Mouse (Mus musculus) lung, postnatal 25 days (tissue): ENCODE results near the gene Plekhs1.
"Not testable (repeated sequence)": the region's sequence is repeated elsewhere in the genome, so short reads cannot be mapped to it uniquely, and the experiment has no call there.

Experiments used
- DNase-seq: peaks from one replicate; pipeline ENCODE4 v3.0.0; 2022; ENCODE audit warnings: low spot score

The Plekhs1 gene

DNA sequence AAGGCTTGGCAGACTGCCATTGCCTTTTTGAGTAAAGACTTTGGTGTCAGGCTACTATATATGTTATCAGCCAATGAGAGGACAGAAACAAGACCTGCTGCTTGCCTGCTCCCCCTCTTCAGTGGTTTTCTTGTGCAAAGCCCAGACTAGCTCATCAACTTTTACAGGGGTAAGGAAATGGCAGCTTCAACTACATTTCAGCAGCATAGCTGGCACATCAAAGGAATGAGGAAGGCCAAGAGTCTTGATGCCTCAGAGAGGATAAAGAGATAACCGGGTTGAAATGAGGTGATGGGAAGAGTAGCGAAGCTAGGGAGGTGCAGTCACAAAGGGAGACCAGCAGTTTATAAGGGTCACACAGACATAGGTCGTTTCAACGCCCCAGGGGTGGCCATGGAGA is 3.9 kb upstream of the Plekhs1 start:
- DNase-seq: no peak

GRCm38 (mm10) chr19:56459154-56460050 is 2.0 kb upstream of the Plekhs1 start:
- no peak for DNase-seq

DNA sequence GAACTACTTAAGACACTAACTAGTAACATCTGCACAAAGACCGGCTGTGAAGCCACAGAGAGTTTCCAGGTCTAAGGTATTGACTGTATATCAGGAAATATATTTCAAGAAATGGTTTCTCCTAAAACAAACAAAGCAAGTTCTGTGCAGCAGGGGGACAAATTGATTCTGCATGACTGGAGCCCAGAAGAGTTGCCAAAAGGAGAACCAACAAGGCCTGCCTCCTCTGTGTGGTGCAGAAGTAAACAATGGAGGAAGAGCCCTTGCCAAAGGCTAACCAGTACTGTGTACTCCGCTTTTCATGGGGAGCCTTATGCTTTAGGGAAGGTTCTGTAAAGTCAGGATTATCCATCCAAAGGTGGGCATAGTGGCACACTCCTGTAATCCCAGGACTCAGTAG is 1.2 kb upstream of the Plekhs1 start:
- DNase-seq: no peak

- no peak for DNase-seq
These were observed 1.3 kb downstream of the Plekhs1 start for GRCm38 (mm10) chr19:56462786-56463185.

DNA sequence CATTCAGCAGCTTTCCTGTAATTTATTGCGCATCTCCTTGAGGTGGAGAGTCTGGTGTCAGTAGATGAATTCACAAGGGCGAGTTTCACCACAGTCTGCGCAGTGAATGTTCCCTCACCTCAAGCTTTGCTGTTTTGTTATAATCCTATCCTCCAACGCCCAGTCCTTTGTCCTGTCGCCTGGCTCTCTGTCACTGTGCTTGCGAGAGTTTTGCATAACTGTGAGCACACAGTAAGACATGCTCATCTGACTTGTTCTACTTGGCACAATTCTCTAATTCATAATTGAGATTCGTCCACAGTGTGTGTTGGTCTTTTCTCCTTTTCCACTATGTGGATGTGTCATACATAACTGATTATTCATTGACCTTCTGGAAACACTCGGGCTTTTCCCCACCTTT is 5.0 kb downstream of the Plekhs1 start:
- no peak for DNase-seq

- no peak for DNase-seq
These were observed 9.0 kb downstream of the Plekhs1 start for GRCm38 (mm10) chr19:56470286-56471020.

GRCm38 (mm10) chr19:56471934-56472333 is 10.5 kb downstream of the Plekhs1 start:
- DNase-seq: no peak

DNA sequence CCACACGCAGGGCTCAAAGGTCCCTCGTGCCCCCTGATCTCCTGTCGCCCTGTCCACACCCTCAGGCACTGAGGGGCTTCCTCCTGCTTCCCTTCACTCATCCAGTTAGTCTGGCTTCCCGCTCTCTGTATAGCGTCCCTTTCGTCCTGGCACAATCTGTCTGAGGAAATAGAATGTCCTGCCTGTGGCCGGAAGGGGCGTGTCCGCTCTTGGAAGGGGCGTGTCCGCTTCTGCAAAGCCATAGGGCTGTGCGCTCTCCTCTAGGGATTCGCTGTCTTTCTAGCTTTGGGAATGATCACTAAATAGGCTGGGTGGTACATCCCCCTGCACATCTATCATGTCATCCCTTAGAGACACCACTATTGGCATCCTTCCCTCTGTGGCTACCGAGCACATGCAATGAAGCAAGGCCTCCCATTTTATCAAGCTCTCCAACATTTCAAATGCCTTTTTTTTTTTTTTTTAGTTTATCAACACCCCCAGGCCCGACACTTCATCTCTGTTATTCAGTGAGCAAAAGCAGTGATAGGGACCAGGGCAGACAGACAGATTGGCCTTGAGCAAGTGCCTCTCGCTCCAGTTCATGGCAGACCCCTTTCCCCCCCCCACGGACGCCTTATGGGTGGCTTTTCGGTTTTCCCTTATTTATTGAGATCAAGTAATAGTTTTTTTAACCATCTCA is 13.6 kb downstream of the Plekhs1 start:
- peak; percentile 8 for DNase-seq

- no peak for DNase-seq
These were observed 15.1 kb downstream of the Plekhs1 start for GRCm38 (mm10) chr19:56476546-56476945.

DNA sequence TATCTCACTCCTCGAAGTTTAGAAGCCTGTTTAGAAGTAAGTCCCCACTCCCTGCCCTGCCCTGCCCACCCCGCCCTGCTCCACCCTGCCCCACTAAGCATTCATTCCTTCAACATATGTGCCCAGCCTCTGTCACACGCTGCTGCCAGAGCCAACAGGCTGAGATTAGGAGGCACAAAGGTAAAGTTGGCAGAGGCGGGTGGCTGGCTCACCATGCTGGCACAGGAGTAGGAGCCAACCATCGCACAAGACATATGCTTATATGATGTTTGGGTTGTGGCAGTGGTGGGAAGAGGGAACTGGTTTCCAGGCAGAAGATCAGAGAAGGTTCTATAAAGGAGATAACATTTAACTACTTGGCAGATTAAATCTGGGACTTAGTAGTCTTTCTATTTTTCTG is 15.8 kb downstream of the Plekhs1 start:
- DNase-seq: no peak

- no peak for DNase-seq
These were observed 16.4 kb downstream of the Plekhs1 start for GRCm38 (mm10) chr19:56477832-56478231.

DNA sequence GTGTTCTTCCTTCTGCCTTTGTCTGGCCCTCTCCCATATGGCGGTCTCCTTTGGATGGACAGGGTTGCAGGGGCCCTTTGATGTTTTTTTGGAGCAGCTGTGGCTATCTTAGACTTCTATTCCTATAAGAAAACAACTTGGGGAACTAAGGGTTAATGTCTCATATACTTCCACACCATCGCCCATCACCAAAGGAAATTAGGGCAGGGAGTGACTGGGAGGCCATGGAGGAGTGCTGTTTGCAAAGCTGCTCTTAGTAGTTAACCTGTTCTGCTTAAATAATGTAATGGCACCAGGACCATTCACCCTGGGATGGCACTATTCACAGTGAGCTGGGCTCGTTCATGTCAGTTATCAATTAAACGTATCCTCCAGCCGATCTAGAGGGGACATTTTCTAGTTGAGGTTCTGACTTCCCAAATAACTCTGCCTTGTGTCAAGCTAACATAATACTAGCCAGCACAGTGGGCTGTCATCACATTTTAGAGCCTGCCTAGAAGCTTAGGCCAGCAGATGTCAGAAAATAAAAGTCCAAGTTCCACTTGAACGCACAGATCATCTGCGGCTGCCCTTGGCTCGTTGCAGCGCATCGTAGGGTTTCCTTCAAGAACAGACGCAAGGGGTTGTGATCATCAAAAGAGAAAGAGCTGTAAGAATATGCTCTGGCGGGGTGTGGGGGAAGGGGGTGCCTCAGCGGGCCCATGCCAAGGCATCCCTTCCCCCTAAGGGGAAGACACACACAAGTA is 23.4 kb downstream of the Plekhs1 start:
- no peak for DNase-seq

DNA sequence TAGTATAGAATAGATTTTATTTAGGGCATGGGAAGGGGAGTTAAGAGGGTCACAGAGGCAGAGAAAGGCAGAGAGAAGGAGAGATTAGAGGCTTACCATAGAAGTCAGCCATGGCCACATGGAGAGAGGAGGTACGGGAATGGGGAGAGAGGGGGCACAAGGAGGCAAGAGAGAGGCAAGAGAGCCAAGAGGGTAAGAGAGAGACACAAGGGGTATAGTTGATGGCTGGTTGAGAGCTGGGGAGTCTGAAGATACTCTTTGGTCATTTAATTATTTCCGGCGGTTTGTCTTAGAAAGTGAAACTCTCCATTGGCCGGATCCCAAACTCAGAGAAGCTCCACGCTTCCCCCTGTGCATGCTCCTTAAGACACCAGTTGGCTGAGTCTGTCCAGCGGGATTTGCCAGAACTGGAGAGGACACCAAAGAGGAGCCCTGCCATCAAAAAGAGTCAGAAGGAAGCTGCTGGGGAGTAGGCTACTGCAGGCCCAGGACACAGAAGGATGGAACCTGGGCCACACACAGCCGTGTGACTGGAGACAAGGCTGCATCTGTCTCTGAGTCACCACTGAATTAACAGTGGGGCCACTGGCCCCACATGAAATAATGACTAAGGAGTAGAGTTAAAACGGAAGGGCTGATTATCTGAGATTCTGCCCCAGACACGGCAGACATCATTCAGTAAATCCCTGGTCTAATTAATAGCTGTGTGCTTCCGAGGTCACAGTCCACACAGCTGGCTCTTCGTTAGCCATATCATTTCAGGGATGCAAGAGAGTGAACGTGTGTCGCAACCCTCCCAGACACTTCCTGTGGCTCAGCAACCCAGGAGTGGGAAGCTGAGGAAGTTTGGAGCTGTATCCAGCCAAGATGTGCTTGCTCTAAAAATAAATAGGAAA is 24.2 kb downstream of the Plekhs1 start:
- DNase-seq: peak; percentile 47

DNA sequence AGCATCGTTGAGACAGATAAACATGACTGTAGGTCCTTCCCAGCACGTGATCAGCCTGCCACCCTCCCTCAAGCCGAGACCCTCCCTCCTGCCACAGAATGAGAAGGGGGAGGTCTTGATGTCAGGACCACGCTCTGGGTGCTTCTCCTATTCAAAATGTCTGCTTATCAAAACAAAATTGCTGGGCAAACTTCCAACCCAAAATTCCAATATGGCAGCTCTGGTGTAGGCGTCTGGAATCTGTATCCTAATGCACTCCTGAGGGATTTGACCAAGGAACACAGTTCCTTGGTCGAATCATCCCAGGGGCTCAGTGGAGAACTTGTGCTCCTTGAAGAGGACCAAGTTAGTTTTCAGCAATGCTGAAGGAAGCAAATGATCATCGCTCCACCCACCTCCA is 25.5 kb downstream of the Plekhs1 start:
- DNase-seq: no peak

DNA sequence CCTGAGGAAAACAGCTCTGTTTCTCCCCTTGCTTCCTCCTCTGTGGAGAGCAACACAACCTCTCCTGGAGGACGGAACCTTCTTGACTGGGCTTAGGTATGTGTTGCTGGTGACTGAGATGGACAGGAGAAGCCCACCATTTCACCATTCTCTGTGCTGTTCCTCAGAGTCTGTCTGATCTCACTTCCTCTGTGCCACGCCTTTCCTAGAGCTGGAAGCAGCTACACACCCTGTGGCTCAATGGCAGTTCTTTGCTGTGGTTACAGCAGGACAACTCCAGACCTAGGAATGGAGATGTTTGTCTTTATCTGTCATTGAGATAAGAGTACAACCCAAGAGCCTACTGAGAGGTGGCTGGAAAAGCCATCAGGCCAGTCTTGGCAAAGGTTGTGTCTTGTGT is 25.9 kb downstream of the Plekhs1 start:
- DNase-seq: no peak

DNA sequence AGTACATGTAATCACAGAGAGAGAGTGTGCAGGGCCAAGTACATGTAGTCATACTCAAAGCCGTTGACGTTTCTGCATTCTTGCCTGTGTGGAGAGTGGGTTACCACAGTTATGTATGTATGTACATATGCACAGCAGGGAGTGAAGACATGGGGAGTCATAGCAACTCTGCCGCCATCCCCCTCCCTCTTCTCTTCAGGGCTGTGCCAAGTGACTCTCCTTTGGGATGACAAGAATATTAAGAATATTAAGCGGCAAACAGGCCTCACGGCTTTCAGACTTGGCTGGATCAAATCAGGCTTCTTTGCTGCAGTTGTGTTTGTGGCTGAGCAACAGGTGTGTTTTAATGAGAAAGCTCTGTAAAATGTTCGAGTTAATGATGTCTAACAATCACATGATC is 28.2 kb downstream of the Plekhs1 start:
- no peak for DNase-seq

DNA sequence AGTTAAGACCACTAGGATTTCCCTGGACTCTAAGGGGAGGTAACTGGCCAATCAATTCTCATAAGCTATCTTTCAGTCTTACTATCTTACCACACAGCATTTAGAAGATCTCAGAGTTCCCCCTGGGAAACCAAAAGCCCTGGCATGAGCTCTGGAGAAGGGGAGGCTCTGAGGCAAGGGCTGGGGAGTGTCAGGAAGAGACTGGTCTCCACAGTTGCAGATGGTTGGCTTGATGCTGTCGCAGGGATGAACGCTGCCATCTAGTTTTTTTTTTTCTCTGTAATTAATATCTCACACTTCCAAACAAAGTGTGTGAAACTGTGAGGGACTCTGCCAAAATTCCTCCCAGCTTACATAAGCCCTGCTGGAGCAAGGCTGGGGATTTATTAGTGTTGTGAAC is 32.7 kb downstream of the Plekhs1 start:
- DNase-seq: not testable (repeated sequence)

GRCm38 (mm10) chr19:56503069-56503468 is 41.6 kb downstream of the Plekhs1 start:
- DNase-seq: not testable (repeated sequence)

- not testable (repeated sequence) for DNase-seq
These were observed 42.1 kb downstream of the Plekhs1 start for GRCm38 (mm10) chr19:56503525-56503924.

DNA sequence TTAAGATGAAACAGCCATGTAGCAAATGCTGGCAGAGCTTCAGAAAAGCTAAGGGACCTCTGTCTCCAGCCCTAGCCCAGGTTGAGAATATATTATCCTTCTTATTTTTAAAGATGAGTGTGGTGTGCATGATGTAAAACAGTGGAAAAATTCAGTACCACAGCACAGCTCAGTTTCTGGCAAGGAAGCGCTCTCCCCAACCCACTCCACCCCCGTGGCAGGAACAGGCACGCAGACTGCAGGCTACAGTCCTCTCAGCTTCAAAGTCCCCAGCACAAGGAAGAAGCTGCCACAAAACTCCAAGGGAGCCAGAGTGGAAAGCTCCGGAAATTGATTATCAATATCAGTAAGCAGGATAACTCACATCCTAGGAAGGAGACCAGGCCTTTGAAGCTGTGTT is 49.8 kb downstream of the Plekhs1 start:
- DNase-seq: not testable (repeated sequence)

- DNase-seq: not testable (repeated sequence)
These were observed 52.1 kb downstream of the Plekhs1 start for GRCm38 (mm10) chr19:56513527-56513926.
